Mouse (Mus musculus) limb, embryonic 15.5 days (tissue): Measurements from ENCODE around the gene Thra. TPM values are rescaled to one million over a fixed set of nuclear protein-coding genes. Genes with fewer than 3 reads are reported as not detected.

Source experiments
- ATAC-seq: fragments of 200-750 bp; cut with Nextera tagmentation; 2 replicates; pipeline ENCODE4 v1.8.0; 2017; ENCODE audit warnings: low read depth, moderate TSS enrichment; ENCODE audit not compliant: insufficient number of reproducible peaks, low FRiP score, low TSS enrichment
- H3K27ac ChIP-seq: fragments of 300-500 bp; sonication (generic); 2 replicates; pipeline ENCODE4 v1.5.1; 2015; ENCODE audit warnings: moderate library complexity, mild to moderate bottlenecking, inconsistent platforms
- H3K27me3 ChIP-seq: fragments of 300-500 bp; sonication (generic); 2 replicates; pipeline ENCODE4 v1.6.1; 2015; ENCODE audit warnings: inconsistent platforms
- H3K36me3 ChIP-seq: fragments of 300-500 bp; sonication (generic); 2 replicates; pipeline ENCODE4 v1.6.1; 2015; ENCODE audit warnings: inconsistent platforms
- H3K4me1 ChIP-seq: fragments of 300-500 bp; sonication (generic); 2 replicates; pipeline ENCODE4 v1.6.1; 2015; ENCODE audit warnings: inconsistent platforms
- H3K4me2 ChIP-seq: fragments of 300-500 bp; sonication (generic); 2 replicates; pipeline ENCODE4 v1.6.1; 2015; ENCODE audit warnings: mild to moderate bottlenecking, inconsistent platforms
- H3K4me3 ChIP-seq: fragments of 300-500 bp; sonication (generic); 2 replicates; pipeline ENCODE4 v1.5.1; 2015; ENCODE audit warnings: mild to moderate bottlenecking, inconsistent platforms
- H3K9ac ChIP-seq: fragments of 300-500 bp; sonication (generic); 2 replicates; pipeline ENCODE4 v1.6.1; 2015; ENCODE audit warnings: inconsistent platforms
- H3K9me3 ChIP-seq: fragments of 300-500 bp; sonication (generic); 2 replicates; pipeline ENCODE4 v1.6.1; 2016; ENCODE audit warnings: inconsistent platforms
- WGBS: fragments of 180-500 bp; shearing (Covaris S2); methylation state at CpG from one replicate; pipeline ENCODE4 v1.1.7; 2015; 5-methylcytosine and 5-hydroxymethylcytosine counted together
- polyA plus RNA-seq: library from polyadenylated mRNA; unstranded; fragments of >200 nt; fragmentation: Nextera tagmentation; extraction: Ambion mirVana; gene quantifications from 2 replicates; pipeline ENCODE4 v1.2.1, GENCODE M21; 2015

The Thra gene
- polyA plus RNA-seq, 1 experiment from 2014 or later: 39.6 TPM

- 0 out of 2 replicates have a peak overlapping the region, but pooled peaks have one; percentile 6 for H3K27ac ChIP-seq
- H3K4me3 ChIP-seq: no peak overlapping the region
- ATAC-seq: no peak
- 94% methylated on average over 4 of the region's 4 CpGs for WGBS
- no peaks in the 10 kb centered on the region; the same call in 1 of the 2 replicates for H3K9me3 ChIP-seq
- no peak overlapping the region for H3K9ac ChIP-seq
- H3K4me2 ChIP-seq: no peak overlapping the region
- H3K36me3 ChIP-seq: peaks cover 72% of the 10 kb centered on the region
- no peaks in the 10 kb centered on the region for H3K27me3 ChIP-seq
- H3K4me1 ChIP-seq: peaks cover 32% of the 10 kb centered on the region
Measured at GRCm38 (mm10) chr11:98761939-98762338, 21.5 kb downstream of the Thra start.

GRCm38 (mm10) chr11:98762756-98763501 is 22.5 kb downstream of the Thra start:
- WGBS: 61% methylated on average over 17 of the region's 17 CpGs
- peak overlapping the region; percentile 62 for H3K27ac ChIP-seq
- ATAC-seq: peak; percentile 75

GRCm38 (mm10) chr11:98763502-98763861 is 23.0 kb downstream of the Thra start:
- Histone ChIP-seq H3K4me1 (peaks cover 48% of the 10 kb centered on the region), H3K9me3 (no peaks in the 10 kb centered on the region; the same call in 1 of the 2 replicates), H3K4me3 (no peak overlapping the region), H3K36me3 (peaks cover 63% of the 10 kb centered on the region), H3K4me2 (no peak overlapping the region), H3K27ac (peak overlapping the region; percentile 47), H3K9ac (no peak overlapping the region), H3K27me3 (no peaks in the 10 kb centered on the region)
- ATAC-seq: peak; percentile 1; the same call in 1 of the 2 replicates
- 81% methylated on average over 8 of the region's 8 CpGs for WGBS

More at GRCm38 (mm10) chr11:98762756-98763501, 22.5 kb downstream of the Thra start:
- Histone ChIP-seq H3K4me3 (no peak overlapping the region), H3K9ac (no peak overlapping the region), H3K4me2 (no peak overlapping the region), H3K4me1 (peaks cover 42% of the 10 kb centered on the region), H3K9me3 (no peaks in the 10 kb centered on the region; the same call in 1 of the 2 replicates), H3K36me3 (peaks cover 62% of the 10 kb centered on the region), H3K27me3 (no peaks in the 10 kb centered on the region)

GRCm38 (mm10) chr11:98764091-98764490 is 23.7 kb downstream of the Thra start:
- H3K36me3 ChIP-seq: peaks cover 64% of the 10 kb centered on the region
- no peak overlapping the region for H3K4me2 ChIP-seq
- H3K4me3 ChIP-seq: no peak overlapping the region
- WGBS: 87% methylated on average over 18 of the region's 18 CpGs
- no peaks in the 10 kb centered on the region; the same call in 1 of the 2 replicates for H3K9me3 ChIP-seq
- peaks cover 53% of the 10 kb centered on the region for H3K4me1 ChIP-seq
- H3K9ac ChIP-seq: no peak overlapping the region
- peak overlapping the region; percentile 47; the same call in 1 of the 2 replicates for H3K27ac ChIP-seq
- no peaks in the 10 kb centered on the region for H3K27me3 ChIP-seq
- ATAC-seq: no peak

GRCm38 (mm10) chr11:98764746-98765145 is 24.3 kb downstream of the Thra start:
- Histone ChIP-seq H3K4me3 (no peak overlapping the region), H3K4me2 (no peak overlapping the region), H3K27ac (no peak overlapping the region), H3K4me1 (peaks cover 53% of the 10 kb centered on the region), H3K36me3 (peaks cover 67% of the 10 kb centered on the region), H3K27me3 (no peaks in the 10 kb centered on the region), H3K9me3 (no peaks in the 10 kb centered on the region; the same call in 1 of the 2 replicates), H3K9ac (no peak overlapping the region)
- ATAC-seq: no peak

- Histone ChIP-seq H3K27ac (peak overlapping the region; percentile 67), H3K27me3 (no peaks in the 10 kb centered on the region), H3K9ac (no peak overlapping the region), H3K4me2 (no peak overlapping the region), H3K9me3 (no peaks in the 10 kb centered on the region; the same call in 1 of the 2 replicates), H3K4me1 (peaks cover 53% of the 10 kb centered on the region), H3K36me3 (peaks cover 67% of the 10 kb centered on the region), H3K4me3 (no peak overlapping the region)
- no peak for ATAC-seq
- WGBS: 39% methylated on average over 9 of the region's 9 CpGs
Measured at GRCm38 (mm10) chr11:98765421-98766309, 25.2 kb downstream of the Thra start.

GRCm38 (mm10) chr11:98766346-98766745 is 25.9 kb downstream of the Thra start:
- WGBS: 53% methylated on average over 2 of the region's 2 CpGs
- Histone ChIP-seq H3K27ac (no peak overlapping the region), H3K4me3 (no peak overlapping the region), H3K36me3 (peaks cover 63% of the 10 kb centered on the region), H3K9ac (no peak overlapping the region), H3K4me1 (peaks cover 53% of the 10 kb centered on the region), H3K4me2 (no peak overlapping the region), H3K9me3 (no peaks in the 10 kb centered on the region), H3K27me3 (no peaks in the 10 kb centered on the region)
- ATAC-seq: no peak

GRCm38 (mm10) chr11:98766816-98767215 is 26.4 kb downstream of the Thra start:
- Histone ChIP-seq H3K9me3 (no peaks in the 10 kb centered on the region), H3K27ac (no peak overlapping the region), H3K27me3 (no peaks in the 10 kb centered on the region), H3K4me2 (no peak overlapping the region), H3K4me3 (no peak overlapping the region), H3K36me3 (peaks cover 60% of the 10 kb centered on the region), H3K4me1 (peaks cover 56% of the 10 kb centered on the region), H3K9ac (no peak overlapping the region)
- no peak for ATAC-seq
- 65% methylated on average over 5 of the region's 5 CpGs for WGBS

- Histone ChIP-seq H3K4me3 (no peak overlapping the region), H3K9ac (no peak overlapping the region), H3K9me3 (no peaks in the 10 kb centered on the region), H3K27me3 (no peaks in the 10 kb centered on the region), H3K36me3 (peaks cover 56% of the 10 kb centered on the region), H3K4me1 (peaks cover 59% of the 10 kb centered on the region), H3K4me2 (0 out of 2 replicates have a peak overlapping the region, but pooled peaks have one; percentile 7), H3K27ac (no peak overlapping the region)
- ATAC-seq: no peak
- 18% methylated on average over 9 of the region's 9 CpGs for WGBS
Measured at GRCm38 (mm10) chr11:98767276-98767675, 26.8 kb downstream of the Thra start.

- no peaks in the 10 kb centered on the region for H3K27me3 ChIP-seq
- H3K4me1 ChIP-seq: peaks cover 61% of the 10 kb centered on the region
- peaks cover 56% of the 10 kb centered on the region for H3K36me3 ChIP-seq
- 25% methylated on average over 4 of the region's 4 CpGs for WGBS
- H3K9me3 ChIP-seq: no peaks in the 10 kb centered on the region
- H3K4me2 ChIP-seq: peak overlapping the region; percentile 27; the same call in 1 of the 2 replicates
- no peak for ATAC-seq
- 0 out of 2 replicates have a peak overlapping the region, but pooled peaks have one; percentile 13 for H3K4me3 ChIP-seq
- no peak overlapping the region for H3K9ac ChIP-seq
- H3K27ac ChIP-seq: peak overlapping the region; percentile 70; the same call in 1 of the 2 replicates
Measured at GRCm38 (mm10) chr11:98767713-98768112, 27.3 kb downstream of the Thra start.

GRCm38 (mm10) chr11:98768127-98769006 is 27.9 kb downstream of the Thra start:
- H3K9me3 ChIP-seq: no peaks in the 10 kb centered on the region
- ATAC-seq: no peak
- H3K36me3 ChIP-seq: peaks cover 52% of the 10 kb centered on the region
- 31% methylated on average over 39 of the region's 39 CpGs for WGBS
- H3K27ac ChIP-seq: peak overlapping the region; percentile 70
- H3K4me2 ChIP-seq: peak overlapping the region; percentile 27
- H3K4me1 ChIP-seq: peaks cover 59% of the 10 kb centered on the region
- H3K4me3 ChIP-seq: peak overlapping the region; percentile 13; the same call in 1 of the 2 replicates
- H3K27me3 ChIP-seq: no peaks in the 10 kb centered on the region
- no peak overlapping the region for H3K9ac ChIP-seq
